Mouse (Mus musculus): ENCODE data around the gene Tpgs1. TPM values are rescaled to one million over a fixed set of nuclear protein-coding genes. Genes with fewer than 3 reads are reported as not detected.

Tpgs1 gene
- total RNA-seq, 2 experiments from 2014 or later, result 18.3 to 19.4 TPM

DNA sequence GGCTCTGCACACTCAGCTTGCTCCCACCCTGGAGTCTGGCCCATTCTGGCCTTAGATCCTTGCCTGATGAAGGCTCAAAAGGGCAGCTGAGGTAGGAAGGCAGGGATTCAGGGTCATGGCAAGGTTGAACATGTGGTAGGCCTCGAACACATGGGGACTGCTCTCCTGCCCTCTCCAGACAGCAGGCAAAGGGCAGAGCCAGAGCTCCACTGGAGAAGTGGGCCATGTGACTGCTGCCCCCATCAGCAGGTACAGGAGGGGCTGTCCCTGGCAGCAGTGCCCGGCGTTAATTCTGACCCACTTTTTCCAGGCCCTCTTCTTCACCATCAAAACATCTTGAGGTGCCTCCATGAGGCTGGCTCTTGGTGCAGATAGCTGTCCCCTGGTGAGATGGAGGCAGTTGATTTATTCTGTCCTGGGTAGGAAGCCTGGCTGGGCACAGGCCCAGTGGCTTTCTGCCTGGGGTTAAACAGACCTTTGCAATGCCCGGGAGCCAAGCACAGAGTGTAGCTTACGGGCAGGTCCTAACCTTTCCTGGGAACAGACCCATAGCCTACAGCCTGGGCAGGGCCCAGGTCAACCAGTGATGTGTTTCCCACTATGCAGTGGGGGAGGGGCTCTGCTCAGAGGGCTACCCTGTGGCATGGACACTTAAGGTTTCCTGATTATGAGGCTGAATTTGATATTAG lies 37.4 kb downstream of the Tpgs1 start:
- intact Hi-C loops (cut with DNase I), result loop anchor here (2.0 kb wide), 1 partner anchor 58 kb away; no protein-coding TSS in a partner anchor

DNA sequence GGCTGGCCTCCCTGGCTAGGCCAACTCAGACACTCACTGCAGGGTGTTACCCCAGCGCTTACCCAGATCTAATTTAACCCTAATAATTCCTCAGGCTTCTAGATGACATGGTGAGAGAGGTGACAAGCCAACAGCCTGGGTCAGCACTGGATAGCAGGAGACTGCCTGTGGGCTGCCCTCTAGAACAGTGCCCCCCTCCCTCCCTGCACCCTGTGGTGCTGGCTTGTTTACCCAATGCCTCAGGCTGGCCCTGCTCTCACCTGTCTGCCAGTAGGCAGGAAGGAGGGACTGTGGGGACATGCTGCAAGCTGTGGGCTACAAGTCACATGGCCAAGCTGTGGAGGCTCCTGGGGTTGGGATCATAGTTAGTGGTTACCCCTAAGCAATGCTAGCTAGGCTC lies 38.0 kb downstream of the Tpgs1 start:
- intact Hi-C loops (cut with DNase I), result loop anchor here (2.0 kb wide), 1 partner anchor 58 kb away; no protein-coding TSS in a partner anchor

More for the DNA sequence above, 37.4 kb downstream of the Tpgs1 start:
- no peak for DNase-seq (ENCODE audit: low spot score)

DNA sequence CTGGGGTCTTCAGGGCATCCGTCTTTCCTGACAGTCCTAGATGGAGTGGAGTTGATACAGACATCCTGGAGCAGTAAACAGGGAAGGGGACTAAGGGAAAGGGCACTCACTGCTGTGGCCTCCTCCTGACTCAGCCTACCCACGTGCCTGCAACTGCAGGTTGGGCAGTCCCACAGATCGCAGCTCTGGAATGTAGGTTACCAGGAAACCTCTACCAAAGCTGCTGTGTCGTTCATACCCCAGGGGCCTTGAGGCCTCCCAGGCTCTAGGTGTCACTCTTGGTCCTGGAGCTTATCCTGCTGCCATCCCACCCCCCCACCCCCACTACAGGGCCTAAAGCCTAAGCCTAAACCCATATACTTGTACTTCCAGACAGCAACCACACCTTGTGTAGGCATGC lies 38.6 kb downstream of the Tpgs1 start:
- intact Hi-C loops (cut with DNase I), result loop anchor here (2.0 kb wide), 1 partner anchor 57 kb away; no protein-coding TSS in a partner anchor
- DNase-seq (ENCODE audit: low spot score), result no peak

More for the DNA sequence above, 38.0 kb downstream of the Tpgs1 start:
- no peak for DNase-seq (ENCODE audit: low spot score)

DNA sequence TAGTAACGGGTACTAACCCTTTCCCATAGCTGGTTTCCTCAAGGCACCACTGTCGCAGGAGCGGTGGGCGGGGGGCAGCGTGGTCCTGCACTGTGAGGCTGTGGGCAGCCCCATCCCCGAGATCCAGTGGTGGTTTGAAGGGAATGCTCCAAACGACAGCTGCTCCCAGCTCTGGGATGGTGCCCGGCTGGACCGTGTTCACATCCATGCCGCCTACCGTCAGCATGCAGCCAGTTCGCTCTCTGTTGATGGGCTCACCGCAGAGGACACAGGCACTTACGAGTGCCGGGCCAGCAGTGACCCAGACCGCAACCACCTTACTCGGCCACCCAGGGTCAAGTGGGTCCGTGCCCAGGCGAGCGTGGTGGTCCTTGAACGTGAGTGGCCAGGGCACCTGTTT lies 39.5 kb downstream of the Tpgs1 start:
- DNase-seq (ENCODE audit: low spot score), result no peak
- intact Hi-C loops (cut with DNase I), result no loop called here

DNA sequence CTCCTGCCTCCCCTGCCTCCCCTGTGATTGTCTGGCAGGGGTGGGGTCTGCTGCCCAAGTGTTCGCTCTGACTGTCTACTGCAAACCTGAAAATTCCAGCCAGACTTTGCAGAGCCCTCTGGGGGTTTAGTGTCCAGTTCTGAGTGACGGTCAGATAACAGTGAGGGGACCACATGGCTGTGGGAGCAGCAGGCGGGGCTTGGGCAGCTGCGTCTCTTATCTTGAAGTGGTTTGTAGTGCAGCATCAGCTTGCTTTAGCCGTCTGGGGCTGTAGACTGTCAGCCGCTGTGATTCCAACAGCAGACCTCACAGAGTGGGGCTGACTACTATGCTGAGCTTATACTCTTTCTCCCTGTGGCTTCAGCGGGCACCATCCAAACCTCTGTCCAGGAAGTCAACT lies 40.1 kb downstream of the Tpgs1 start:
- intact Hi-C loops (cut with DNase I), result no loop called here
- DNase-seq (ENCODE audit: low spot score), result no peak

DNA sequence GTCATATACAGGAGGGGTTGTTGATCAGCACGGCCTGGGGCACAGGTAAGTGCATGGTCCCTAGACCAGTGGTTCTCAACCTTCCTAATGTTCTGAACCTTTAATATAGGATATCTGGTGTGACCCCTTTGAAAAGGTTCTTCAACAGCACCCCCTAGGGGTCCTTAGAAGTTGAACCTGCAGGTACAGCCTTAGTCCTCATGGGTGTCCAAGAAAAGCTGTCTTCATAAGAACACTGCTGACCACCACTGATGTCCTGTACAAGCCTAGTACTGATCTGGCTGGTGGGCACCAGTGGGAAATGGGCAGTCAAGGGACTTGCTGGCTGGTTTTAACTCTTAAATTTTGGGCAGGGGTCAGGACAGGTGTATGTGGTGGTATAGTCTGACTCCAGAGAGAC lies 42.9 kb downstream of the Tpgs1 start:
- no peak for DNase-seq (ENCODE audit: low spot score)
- intact Hi-C loops (cut with DNase I), result loop anchor here (5.0 kb wide), 1 partner anchor 75 kb away; no protein-coding TSS in a partner anchor

DNA sequence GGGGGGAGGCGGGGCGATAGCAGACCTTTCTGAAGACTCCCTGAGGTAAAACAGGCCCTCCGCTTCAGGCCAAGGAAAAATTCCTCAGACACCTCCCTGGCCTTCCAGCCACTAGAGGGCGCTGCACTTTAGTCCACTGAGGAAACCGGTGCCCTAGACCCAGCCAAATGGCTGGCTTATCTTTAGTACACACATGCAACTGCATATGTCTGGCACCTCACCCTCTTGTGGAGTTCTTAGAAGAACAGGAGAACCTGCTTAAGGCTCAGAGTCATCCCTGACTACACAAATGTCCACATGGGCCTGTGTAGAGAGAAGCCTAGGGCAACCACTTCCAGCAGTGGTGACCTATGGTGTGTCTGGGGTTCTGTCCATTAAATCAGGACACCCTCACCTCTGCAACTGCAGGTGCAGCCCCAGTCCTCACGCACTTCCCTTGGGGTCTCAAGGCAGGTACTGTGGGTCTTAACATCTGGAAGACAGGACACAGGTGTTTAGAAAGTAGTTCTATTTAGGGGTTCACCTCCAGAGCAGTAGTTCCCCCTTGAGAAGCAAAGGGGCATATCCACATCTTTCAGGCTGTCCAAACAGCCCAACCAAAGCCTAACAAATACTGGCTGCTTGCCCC lies 43.4 kb downstream of the Tpgs1 start:
- no peak for DNase-seq (ENCODE audit: low spot score)
- intact Hi-C loops (cut with DNase I), result loop anchor here (5.0 kb wide), 1 partner anchor 75 kb away; no protein-coding TSS in a partner anchor

DNA sequence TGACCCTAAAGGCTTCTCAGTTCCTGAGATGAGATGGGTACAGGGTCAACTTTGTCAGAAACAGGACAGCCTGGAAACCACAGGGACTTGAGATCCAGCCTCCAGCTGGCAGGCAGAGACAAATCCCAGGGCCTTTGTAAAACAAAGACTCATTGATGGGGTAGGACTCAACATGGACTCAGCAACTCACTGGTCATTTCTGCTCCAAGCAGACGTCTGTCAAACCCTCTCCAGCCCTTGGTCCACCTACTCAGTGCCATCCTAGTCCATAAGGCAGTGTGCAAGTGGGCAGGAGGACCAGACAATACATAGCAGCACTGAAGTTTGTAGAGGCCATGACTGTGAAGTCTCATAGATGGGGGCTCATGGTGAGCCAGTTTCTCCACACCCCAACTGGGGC lies 44.0 kb downstream of the Tpgs1 start:
- intact Hi-C loops (cut with DNase I), result loop anchor here (5.0 kb wide), 1 partner anchor 74 kb away; no protein-coding TSS in a partner anchor
- DNase-seq (ENCODE audit: low spot score), result no peak

DNA sequence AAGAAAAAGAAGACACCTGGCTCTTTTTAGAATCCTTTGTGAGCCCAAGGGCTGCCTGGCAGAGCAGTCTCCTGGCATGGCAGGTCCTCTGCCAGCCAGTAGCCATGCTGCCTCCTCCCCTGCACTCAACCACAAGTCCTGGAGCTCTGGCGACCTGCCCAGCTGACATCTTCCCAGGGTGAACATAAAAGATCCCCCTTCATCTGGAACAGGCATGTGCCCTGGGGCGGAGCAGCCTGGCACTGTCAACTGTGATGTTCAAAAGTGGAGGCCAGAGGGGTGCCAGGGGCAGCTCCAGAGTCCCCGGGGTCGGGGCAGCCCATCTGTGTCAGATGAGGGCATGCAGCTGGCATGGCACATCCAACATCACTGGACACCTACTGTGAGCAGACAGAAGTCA lies 45.8 kb downstream of the Tpgs1 start:
- intact Hi-C loops (cut with DNase I), result loop anchor here (5.0 kb wide), 1 partner anchor 72 kb away; no protein-coding TSS in a partner anchor
- DNase-seq (ENCODE audit: low spot score), result no peak

DNA sequence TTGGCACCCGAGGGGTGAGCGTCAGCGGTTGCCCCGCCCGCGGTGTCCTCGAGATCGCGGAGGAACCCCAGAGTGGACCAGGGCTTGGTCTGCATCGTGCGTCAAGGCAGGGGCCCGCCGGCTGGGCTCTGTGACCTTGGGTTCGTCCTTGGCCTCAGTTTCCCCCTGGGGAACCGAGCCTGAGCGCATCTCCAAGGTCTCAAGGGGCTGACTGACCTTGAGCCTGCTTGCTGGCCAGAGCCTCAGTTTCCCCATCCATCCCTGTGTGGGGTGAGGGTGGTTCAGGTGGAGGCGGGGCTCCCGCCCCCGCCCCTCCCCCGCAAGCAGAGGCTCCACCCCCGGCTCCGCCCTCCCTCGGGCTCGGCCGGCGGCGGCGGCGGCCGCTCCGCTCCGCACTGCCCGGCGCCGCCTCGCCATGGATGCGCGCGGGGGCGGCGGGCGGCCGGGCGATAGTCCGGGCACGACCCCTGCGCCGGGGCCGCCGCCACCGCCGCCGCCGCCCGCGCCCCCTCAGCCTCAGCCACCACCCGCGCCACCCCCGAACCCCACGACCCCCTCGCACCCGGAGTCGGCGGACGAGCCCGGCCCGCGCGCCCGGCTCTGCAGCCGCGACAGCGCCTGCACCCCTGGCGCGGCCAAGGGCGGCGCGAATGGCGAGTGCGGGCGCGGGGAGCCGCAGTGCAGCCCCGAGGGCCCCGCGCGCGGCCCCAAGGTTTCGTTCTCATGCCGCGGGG lies 47.3 kb downstream of the Tpgs1 start, which contains the start of gene Hcn2:
Gene Hcn2 (plus strand): TSS at position 381 of the 734 bp plus-strand sequence.
- no peak for DNase-seq (ENCODE audit: low spot score)
- intact Hi-C loops (cut with DNase I), result no loop called here

DNA sequence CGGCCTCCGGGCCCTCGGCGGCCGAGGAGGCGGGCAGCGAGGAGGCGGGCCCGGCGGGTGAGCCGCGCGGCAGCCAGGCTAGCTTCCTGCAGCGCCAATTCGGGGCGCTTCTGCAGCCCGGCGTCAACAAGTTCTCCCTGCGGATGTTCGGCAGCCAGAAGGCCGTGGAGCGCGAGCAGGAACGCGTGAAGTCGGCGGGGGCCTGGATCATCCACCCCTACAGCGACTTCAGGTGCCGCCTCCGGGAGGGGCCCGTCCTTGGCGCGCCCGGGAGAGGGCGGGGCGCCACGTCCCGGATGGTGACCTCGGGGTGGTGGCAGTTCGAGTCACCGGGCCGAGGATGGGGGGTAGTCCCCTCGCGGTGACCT lies 47.8 kb downstream of the Tpgs1 start:
- intact Hi-C loops (cut with DNase I), result no loop called here
- no peak for DNase-seq (ENCODE audit: low spot score)

DNA sequence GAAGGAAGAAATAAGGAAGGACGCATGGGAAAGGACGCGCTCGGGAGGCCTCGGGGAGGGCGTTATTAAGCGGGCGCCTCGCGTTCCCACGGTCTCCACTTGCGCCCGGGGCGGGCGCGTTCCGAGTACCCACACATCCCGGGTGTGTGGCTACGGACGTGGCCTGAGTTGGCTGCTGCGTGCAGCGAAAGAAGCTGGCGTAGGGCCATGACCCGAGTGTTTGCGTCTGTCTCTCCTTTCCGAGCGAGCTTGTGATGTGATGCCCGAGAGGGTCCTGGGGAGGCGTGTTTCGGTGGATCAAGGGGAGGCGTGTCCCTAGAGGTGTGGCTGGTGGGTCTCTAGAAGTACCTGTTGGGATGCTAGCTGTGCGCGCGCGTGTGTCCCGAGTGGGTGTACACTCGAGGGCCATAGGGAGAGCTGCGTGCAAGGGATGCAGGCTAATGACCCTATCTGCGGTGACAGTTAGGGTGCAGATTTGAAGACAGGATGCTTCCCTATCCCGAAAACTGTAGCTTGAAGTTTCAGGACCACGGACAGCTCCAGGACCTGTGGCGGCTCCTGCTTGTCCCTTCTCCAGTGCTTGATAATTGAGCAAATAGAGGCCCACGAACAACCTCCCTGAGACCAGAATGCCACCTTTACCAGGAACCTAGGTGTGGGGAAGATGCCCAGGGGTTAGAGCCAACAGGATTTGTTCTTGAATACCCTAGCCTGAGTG lies 48.6 kb downstream of the Tpgs1 start:
- DNase-seq (ENCODE audit: low spot score), result no peak
- intact Hi-C loops (cut with DNase I), result no loop called here

DNA sequence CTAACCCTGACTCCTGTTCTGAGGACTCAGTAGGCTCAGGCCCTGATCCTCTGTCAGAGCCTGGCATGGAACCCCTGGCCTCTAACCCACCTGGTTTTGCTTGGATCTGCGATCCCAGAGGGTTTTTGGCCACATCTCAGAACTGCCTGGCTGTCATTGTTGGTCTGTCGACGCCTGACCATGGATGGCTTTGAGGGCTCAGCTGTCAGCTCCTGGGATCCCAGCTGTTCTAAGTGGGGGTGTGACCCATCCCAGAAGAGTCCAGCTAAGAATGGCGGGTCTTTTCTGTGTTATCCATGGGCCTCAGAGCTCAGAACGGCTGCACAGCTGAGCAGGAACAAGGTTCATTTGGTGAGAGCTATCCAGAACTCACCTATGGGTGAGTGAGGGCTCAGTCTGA lies 51.9 kb downstream of the Tpgs1 start:
- DNase-seq (ENCODE audit: low spot score), result no peak
- intact Hi-C loops (cut with DNase I), result no loop called here

DNA sequence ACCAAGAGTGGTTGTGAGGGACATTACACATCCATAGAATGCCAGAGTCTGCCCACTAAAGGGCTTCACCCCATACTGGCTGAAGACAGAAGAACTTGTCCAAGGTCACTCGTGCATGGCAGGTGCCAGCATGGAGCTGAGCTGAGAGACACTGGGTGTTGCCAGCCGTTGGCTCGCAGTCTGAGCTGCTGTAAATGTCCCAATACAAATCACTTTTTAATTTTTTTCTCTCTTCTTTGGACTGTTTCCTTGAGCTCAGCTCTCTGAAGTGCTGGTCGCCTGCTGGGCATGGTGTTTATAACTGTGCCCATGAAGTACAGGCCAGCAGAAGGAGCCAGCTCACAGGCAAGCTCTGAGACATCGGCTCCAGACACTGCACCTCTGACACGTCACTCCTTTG lies 53.9 kb downstream of the Tpgs1 start:
- DNase-seq (ENCODE audit: low spot score), result no peak
- intact Hi-C loops (cut with DNase I), result no loop called here

DNA sequence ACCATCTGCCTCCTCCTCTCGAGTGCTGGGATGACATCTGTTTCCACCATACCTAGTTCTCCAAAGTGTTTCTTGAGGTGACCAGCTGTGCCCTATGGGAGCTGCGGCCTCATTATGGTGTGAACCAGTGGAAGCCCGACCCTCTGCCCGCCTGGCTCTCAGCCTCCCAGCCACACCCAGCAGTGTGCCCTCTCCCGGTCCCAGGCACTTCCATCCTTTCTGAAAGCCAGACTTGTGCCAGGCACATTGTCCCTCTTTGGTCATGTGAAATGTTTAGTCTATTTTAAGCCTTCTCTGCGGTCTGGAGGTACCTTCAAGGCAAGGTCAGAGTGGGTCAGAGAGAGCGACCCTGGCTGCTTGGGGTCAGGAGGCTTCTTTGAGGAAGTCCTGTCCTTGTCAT lies 54.5 kb downstream of the Tpgs1 start:
- no peak for DNase-seq (ENCODE audit: low spot score)
- intact Hi-C loops (cut with DNase I), result no loop called here

Other genes starting within 250 kb of the Tpgs1 start
- gene Vmn2r83, start 200.6 kb upstream of the Tpgs1 start, total RNA-seq (2021), result not detected
- gene Plpp2, start 135.6 kb upstream of the Tpgs1 start, total RNA-seq (2021), result 1 to 10 TPM; 2.7 to 2.9 TPM
- 10 to 100 TPM; 12.2 to 12.3 TPM for gene Mier2, start 114.2 kb upstream of the Tpgs1 start, total RNA-seq (2021)
- gene Theg, start 82.0 kb upstream of the Tpgs1 start, total RNA-seq (2021), result not detected
- not detected for gene C2cd4c, start 55.3 kb upstream of the Tpgs1 start, total RNA-seq (2021)
- 1 to 10 TPM; 2.2 to 2.4 TPM for gene Shc2, start 31.5 kb upstream of the Tpgs1 start, total RNA-seq (2021)
- gene Odf3l2, start 23.6 kb upstream of the Tpgs1 start, total RNA-seq (2021), result not detected
- not detected for gene Madcam1, start 4.8 kb upstream of the Tpgs1 start, total RNA-seq (2021)
- 100 to 1,000 TPM; 183 to 190 TPM for gene Cdc34, start 12.8 kb downstream of the Tpgs1 start, total RNA-seq (2021)
- gene Gzmm, start 19.7 kb downstream of the Tpgs1 start, total RNA-seq (2021), result 1 to 10 TPM; 6.0 to 7.2 TPM
- 1,000 to 10,000 TPM; 1,236 to 1,242 TPM for gene Bsg, start 35.1 kb downstream of the Tpgs1 start, total RNA-seq (2021)
- gene Hcn2, start 47.3 kb downstream of the Tpgs1 start, total RNA-seq (2021), result 10 to 100 TPM; 26.0 to 28.5 TPM
- gene Polrmt, start 77.2 kb downstream of the Tpgs1 start, total RNA-seq (2021), result 10 to 100 TPM; 37.0 to 38.6 TPM
- gene Fgf22, start 85.7 kb downstream of the Tpgs1 start, total RNA-seq (2021), result not detected
- gene Rnf126, start 97.6 kb downstream of the Tpgs1 start, total RNA-seq (2021), result 10 to 100 TPM; 21.2 to 22.8 TPM
- gene Fstl3, start 107.9 kb downstream of the Tpgs1 start, total RNA-seq (2021), result 1 to 10 TPM; 2.9 to 4.2 TPM
- gene Prss57, start 121.6 kb downstream of the Tpgs1 start, total RNA-seq (2021), result not detected
- 10 to 100 TPM; 70.3 to 77.3 TPM for gene Palm, start 124.2 kb downstream of the Tpgs1 start, total RNA-seq (2021)
- gene Misp, start 151.6 kb downstream of the Tpgs1 start, total RNA-seq (2021), result under 1 TPM; 0.59 to 0.70 TPM
- 10 to 100 TPM; 54.6 to 59.3 TPM for gene Ptbp1, start 185.1 kb downstream of the Tpgs1 start, total RNA-seq (2021)
- under 1 TPM in 1 of 2 experiments, not detected in 1; 0.44 TPM for gene Prtn3, start 205.1 kb downstream of the Tpgs1 start, total RNA-seq (2021)
- not detected for gene Plppr3, start 205.3 kb downstream of the Tpgs1 start, total RNA-seq (2021)
- gene Elane, start 216.9 kb downstream of the Tpgs1 start, total RNA-seq (2021), result not detected
- 10 to 100 TPM; 11.1 to 61.8 TPM for gene Cfd, start 221.5 kb downstream of the Tpgs1 start, total RNA-seq (2021)
- 10 to 100 TPM; 49.2 to 50.7 TPM for gene Med16, start 239.6 kb downstream of the Tpgs1 start, total RNA-seq (2021)
- not detected for gene Gm26602, start 241.5 kb downstream of the Tpgs1 start, total RNA-seq (2021)
- gene Kiss1r, start 247.6 kb downstream of the Tpgs1 start, total RNA-seq (2021), result under 1 TPM; 0.14 to 0.18 TPM

Measured in heart, postnatal 25 days (tissue).